Mouse (Mus musculus) bone marrow macrophage, adult 2 months (primary cell): ENCODE data around the gene Myocd.

ENCODE experiments used
- CTCF ChIP-seq: IDR thresholded peaks from 2 replicates; pipeline ENCODE4 v1.5.1; 2012; ENCODE audit warnings: low read depth, mild to moderate bottlenecking, low read length, moderate library complexity
- POLR2A ChIP-seq: IDR thresholded peaks from 2 replicates; pipeline ENCODE4 v1.6.1; 2012; ENCODE audit warnings: mild to moderate bottlenecking, low read depth, low read length, borderline replicate concordance

DNA sequence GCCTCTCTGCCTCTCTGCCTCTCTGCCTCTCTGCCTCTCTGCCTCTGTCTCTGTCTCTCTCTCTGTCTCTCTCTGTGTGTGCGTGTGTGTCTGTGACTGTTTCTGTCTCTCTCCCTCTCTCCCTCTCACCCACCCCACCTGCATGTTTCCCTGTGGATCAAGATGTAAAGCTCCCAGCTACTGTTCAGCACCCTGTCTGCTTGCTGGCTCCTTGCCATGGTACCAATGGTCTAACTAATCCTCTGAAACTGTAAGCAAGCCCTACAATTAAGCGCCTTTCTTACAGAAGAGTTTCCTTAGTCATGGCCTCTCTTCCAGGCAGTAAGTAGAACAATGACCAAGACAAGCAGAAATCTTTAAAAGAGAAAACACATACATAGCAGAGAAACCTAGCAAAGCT is 32.9 kb downstream of the Myocd start:
- no peak for TF ChIP-seq CTCF
- no peak for TF ChIP-seq POLR2A
